Mouse (Mus musculus) G1E (cell line): Measurements from ENCODE around the gene Ugt1a5.

Source experiments
- CTCF ChIP-seq: IDR thresholded peaks from 2 replicates; pipeline ENCODE4 v1.5.1; 2012; ENCODE audit warnings: low read depth, low read length, inconsistent platforms, mixed read lengths
- GATA1 ChIP-seq: IDR thresholded peaks from 2 replicates; pipeline ENCODE4 v1.6.1; 2012; ENCODE audit warnings: borderline replicate concordance, low read length, inconsistent platforms, mixed read lengths
- TAL1 ChIP-seq: conservative IDR thresholded peaks from 2 replicates; pipeline ENCODE4 v1.6.1; 2012; ENCODE audit warnings: low read depth, low read length, inconsistent platforms, mixed read lengths

DNA sequence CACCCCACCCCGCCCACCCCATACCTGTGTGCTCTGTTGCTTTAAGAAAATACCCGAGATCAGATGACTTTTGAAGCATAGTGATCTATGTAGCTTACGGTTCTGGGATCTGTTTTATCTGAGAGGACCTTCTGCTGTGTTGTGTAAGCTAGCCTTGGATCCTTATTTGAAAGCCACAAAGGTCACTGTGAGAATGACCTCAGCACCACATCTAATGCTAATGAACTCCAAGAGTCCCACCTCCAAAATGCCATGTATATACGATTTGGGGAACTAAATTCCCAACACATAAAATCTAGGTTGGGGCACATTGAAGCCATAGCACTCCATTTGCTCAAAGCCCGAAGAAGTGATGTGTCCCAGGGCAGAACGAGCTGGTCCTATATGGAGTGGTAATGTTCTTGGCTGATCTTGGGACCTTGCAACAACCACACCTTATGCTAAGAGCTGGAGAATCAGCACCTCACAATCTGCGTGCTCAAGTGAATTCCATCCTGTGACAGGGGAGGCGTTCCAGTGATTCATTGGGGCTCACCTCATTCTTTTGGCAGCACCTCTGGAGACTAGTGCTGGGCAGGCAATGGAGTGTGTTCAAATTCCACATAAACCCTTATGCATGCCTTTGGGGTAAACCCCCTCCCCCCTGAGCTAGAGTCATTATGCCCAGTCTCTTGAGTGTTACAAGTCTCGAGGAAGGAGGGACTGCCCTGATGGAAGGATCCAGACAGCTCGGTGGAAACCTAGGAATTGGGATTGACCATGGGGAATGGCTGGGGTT, 91.3 kb downstream of the Ugt1a5 start:
- TF ChIP-seq GATA1 (no peak), CTCF (peak; percentile 24; the same call in 1 of the 2 replicates), TAL1 (no peak)
